Mouse (Mus musculus) testis, adult 2 months (tissue): ENCODE measurements around the gene Cfap46. TPM values are rescaled to one million over a fixed set of nuclear protein-coding genes. Genes with fewer than 3 reads are reported as not detected.
A peak's percentile ranks its signal among the peaks of the same experiment; 100 is the strongest.
"Not testable (repeated sequence)": the region's sequence is repeated elsewhere in the genome, so short reads cannot be mapped to it uniquely, and the experiment has no call there.

Source experiments
- H3K27ac ChIP-seq: fragments of 200-500 bp; 2 replicates; pipeline ENCODE4 v1.5.1; 2012; ENCODE audit warnings: low read depth, low read length; ENCODE audit not compliant: control insufficient read depth, insufficient read depth
- H3K27me3 ChIP-seq: fragments of 200-500 bp; 2 replicates; pipeline ENCODE4 v1.6.1; 2012; ENCODE audit warnings: mild to moderate bottlenecking, low read length, moderate library complexity; ENCODE audit not compliant: control insufficient read depth, insufficient read depth
- H3K36me3 ChIP-seq: fragments of 200-500 bp; 2 replicates; pipeline ENCODE4 v1.6.1; 2012; ENCODE audit warnings: mild to moderate bottlenecking, low read length; ENCODE audit not compliant: control insufficient read depth, insufficient read depth
- H3K4me1 ChIP-seq: fragments of 200-500 bp; 2 replicates; pipeline ENCODE4 v1.6.1; 2012; ENCODE audit warnings: low read length; ENCODE audit not compliant: control insufficient read depth, insufficient read depth
- H3K4me3 ChIP-seq: fragments of 200-500 bp; 2 replicates; pipeline ENCODE4 v1.5.1; 2012; ENCODE audit warnings: low read depth, mild to moderate bottlenecking, low read length, moderate library complexity, mixed read lengths; ENCODE audit not compliant: control insufficient read depth
- CTCF ChIP-seq: fragments of 200-500 bp; IDR thresholded peaks from 2 replicates; pipeline ENCODE4 v1.5.1; 2012; ENCODE audit warnings: low read depth, mild to moderate bottlenecking, inconsistent platforms, low read length, moderate library complexity; ENCODE audit not compliant: control insufficient read depth, insufficient read depth, insufficient replicate concordance
- POLR2A ChIP-seq: fragments of 200-500 bp; IDR thresholded peaks from 2 replicates; pipeline ENCODE4 v1.6.1; 2012; ENCODE audit warnings: low read depth, mild to moderate bottlenecking, inconsistent platforms, low read length, moderate library complexity; ENCODE audit not compliant: control insufficient read depth
- polyA plus RNA-seq: library from polyadenylated mRNA; depleted of rRNA; stranded (reverse); fragments of >200 nt; gene quantifications from 2 replicates; pipeline ENCODE4 v1.2.3, GENCODE M21; 2012

Cfap46 gene
- polyA plus RNA-seq, 1 experiment: 94.6 TPM

DNA sequence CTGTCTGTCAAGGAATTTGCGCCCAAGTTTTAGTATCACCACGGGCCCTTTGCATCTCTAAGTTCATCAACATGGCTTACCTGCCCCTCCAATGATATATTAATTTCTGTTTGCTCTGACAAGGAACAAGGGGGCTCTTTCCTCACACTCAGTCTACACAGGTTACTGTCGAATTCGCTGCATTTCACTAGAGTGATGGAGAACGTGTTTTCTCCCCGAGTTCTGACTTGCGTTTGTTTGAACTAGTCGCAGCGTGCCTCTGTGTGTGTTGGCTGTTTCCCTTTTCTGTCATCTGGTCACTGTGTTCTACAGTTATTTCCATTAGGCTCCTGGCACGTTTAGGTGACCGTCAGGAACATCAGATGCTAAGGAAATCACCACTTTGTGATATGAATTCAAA, 8.6 kb upstream of the Cfap46 start:
- H3K27ac ChIP-seq: no peak overlapping the region
- H3K4me3 ChIP-seq: no peak overlapping the region
- no peaks in the 10 kb centered on the region for H3K4me1 ChIP-seq
- no peaks in the 10 kb centered on the region for H3K36me3 ChIP-seq
- no peaks in the 10 kb centered on the region for H3K27me3 ChIP-seq
- TF ChIP-seq POLR2A (no peak), CTCF (no peak)

DNA sequence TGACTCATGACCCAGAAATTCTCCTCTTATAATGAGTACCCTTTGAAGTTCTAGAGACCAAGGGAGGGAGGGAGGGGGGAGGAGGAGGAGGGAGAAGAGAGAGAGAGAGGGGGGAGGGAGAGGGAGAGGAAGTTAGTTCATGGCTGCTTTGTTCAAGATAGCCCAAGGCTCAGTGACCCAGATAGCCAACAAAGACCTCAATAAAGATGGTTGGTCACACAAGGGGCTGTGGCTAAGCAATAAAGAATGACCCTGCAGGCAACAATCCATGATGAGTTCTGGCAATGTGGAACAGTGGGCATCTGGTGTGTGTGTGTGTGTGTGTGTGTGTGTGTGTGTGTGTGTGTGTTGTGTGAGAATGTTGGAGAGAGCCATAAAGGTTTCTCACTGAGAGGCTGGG, 1.7 kb upstream of the Cfap46 start:
- H3K4me1 ChIP-seq: peaks cover 12% of the 10 kb centered on the region
- peak overlapping the region; percentile 34; the same call in 1 of the 2 replicates for H3K4me3 ChIP-seq
- no peak for TF ChIP-seq CTCF
- TF ChIP-seq POLR2A: no peak
- no peaks in the 10 kb centered on the region for H3K27me3 ChIP-seq
- no peak overlapping the region for H3K27ac ChIP-seq
- peaks cover 4% of the 10 kb centered on the region for H3K36me3 ChIP-seq

- TF ChIP-seq CTCF: peak; percentile 88; the same call in 1 of the 2 replicates
- TF ChIP-seq POLR2A: no peak; the same call in 1 of the 2 replicates
- H3K4me3 ChIP-seq: peak overlapping the region; percentile 96
- H3K4me1 ChIP-seq: peaks cover 12% of the 10 kb centered on the region
- H3K36me3 ChIP-seq: peaks cover 4% of the 10 kb centered on the region
- no peak overlapping the region; the same call in 1 of the 2 replicates for H3K27ac ChIP-seq
- no peaks in the 10 kb centered on the region for H3K27me3 ChIP-seq
Measured at GRCm38 (mm10) chr7:139684553-139684929, 924 bp upstream of the Cfap46 start.

- TF ChIP-seq POLR2A (no peak), CTCF (no peak)
- Histone ChIP-seq H3K36me3 (peaks cover 4% of the 10 kb centered on the region), H3K27me3 (no peaks in the 10 kb centered on the region), H3K4me3 (peak overlapping the region; percentile 96), H3K27ac (no peak overlapping the region), H3K4me1 (peaks cover 12% of the 10 kb centered on the region)
Measured at GRCm38 (mm10) chr7:139681921-139682598, 1.6 kb downstream of the Cfap46 start.

DNA sequence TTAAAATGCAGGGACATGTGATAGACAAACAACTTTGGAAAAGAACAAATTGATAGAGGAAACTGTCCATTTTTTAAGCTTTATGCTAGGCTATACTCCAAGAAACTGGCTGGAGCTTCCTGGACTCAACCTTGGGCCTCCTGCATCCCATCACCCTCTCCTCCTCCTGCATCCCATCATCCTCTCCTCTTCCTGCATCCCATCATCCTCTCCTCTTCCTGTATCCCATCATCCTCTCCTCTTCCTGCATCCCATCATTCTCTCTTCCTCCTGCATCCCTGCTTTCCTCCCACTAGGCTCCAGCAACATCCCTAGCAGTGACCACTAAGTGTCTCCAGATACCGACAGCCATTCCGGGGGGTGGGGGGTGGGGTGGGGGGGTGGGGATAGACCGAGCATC, 7.2 kb downstream of the Cfap46 start:
- no peaks in the 10 kb centered on the region for H3K27me3 ChIP-seq
- TF ChIP-seq POLR2A (no peak), CTCF (no peak)

DNA sequence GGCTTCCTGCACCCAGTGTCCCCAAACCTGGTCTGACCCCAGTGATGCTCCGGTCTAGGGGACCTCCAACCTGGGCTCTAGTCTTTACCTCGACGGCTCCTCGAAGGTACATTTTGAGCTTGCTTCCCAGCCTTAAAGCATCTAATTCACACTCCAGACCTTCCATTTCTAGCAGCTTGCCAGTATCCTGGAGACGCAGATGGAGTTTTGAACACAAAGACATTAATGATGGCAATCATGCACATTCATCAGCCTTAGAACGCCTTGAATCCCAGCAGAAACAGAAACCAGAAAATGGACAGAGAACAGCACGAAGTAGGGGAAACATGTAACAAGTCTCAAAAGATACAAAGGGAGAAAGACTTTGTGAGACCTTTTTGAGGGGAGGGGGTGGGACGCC, 16.7 kb downstream of the Cfap46 start:
- TF ChIP-seq CTCF: no peak
- no peak for TF ChIP-seq POLR2A
- no peaks in the 10 kb centered on the region for H3K27me3 ChIP-seq
- H3K36me3 ChIP-seq: no peaks in the 10 kb centered on the region
- no peak overlapping the region for H3K27ac ChIP-seq
- H3K4me3 ChIP-seq: no peak overlapping the region
- H3K4me1 ChIP-seq: no peaks in the 10 kb centered on the region

More for the DNA sequence above, 7.2 kb downstream of the Cfap46 start:
- H3K27ac ChIP-seq: no peak overlapping the region
- no peak overlapping the region for H3K4me3 ChIP-seq
- H3K36me3 ChIP-seq: no peaks in the 10 kb centered on the region
- H3K4me1 ChIP-seq: no peaks in the 10 kb centered on the region

- no peak for TF ChIP-seq CTCF
- no peak for TF ChIP-seq POLR2A
- no peaks in the 10 kb centered on the region for H3K4me1 ChIP-seq
- H3K36me3 ChIP-seq: peaks cover 1% of the 10 kb centered on the region; the same call in 1 of the 2 replicates
Measured at GRCm38 (mm10) chr7:139663318-139663717, 20.3 kb downstream of the Cfap46 start.

DNA sequence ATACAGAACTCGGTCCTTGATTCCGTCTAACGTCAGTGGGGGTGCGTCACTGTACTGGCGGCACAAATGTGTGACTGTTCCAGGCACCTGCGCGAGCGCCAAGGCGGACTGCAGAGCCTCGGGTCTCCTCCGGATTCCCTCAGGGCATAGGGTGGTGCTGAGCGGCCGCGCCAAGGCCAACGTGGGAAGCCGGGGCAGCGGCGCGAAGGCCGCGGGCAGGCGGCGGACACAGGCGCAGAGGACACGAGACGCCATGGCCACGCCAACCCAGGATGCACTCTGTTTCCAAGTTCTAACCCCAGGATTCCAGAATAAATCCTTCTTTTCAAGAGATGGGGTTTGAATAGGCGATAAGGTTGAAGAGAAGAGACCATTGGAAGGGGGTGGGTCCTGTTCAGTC, 23.7 kb downstream of the Cfap46 start:
- H3K4me3 ChIP-seq, H3K4me1 ChIP-seq: not testable (repeated sequence)

More at GRCm38 (mm10) chr7:139663318-139663717, 20.3 kb downstream of the Cfap46 start:
- H3K4me3 ChIP-seq: no peak overlapping the region
- H3K27me3 ChIP-seq: no peaks in the 10 kb centered on the region
- H3K27ac ChIP-seq: no peak overlapping the region

More for the DNA sequence above, 23.7 kb downstream of the Cfap46 start:
- H3K36me3 ChIP-seq, H3K27me3 ChIP-seq, H3K27ac ChIP-seq: not testable (repeated sequence)
